Mouse (Mus musculus): ENCODE measurements around the gene Gpr180.

- TF ChIP-seq CTCF (IDR thresholded peaks at IDR 0.05; ENCODE audit: borderline replicate concordance, control insufficient read depth, extremely low read depth, insufficient read depth, low read length, poor library complexity) (no peak), POLR2A (IDR thresholded peaks at IDR 0.05; ENCODE audit: control insufficient read depth, extremely low read depth, insufficient read depth, low read length, poor library complexity) (no peak)
Observed at GRCm38 (mm10) chr14:118180117-118180557, 43.2 kb downstream of the Gpr180 start.
